Mouse (Mus musculus) lung, embryonic 15.5 days (tissue): ENCODE measurements at regions not wholly inside any gene's neighbourhood (a gene's known extent, or its start where the extent isn't known, plus 50 kb on each side); places are given as distances from the start of the nearest gene placed in this dataset.

Source experiments
- ATAC-seq: fragments of 200-750 bp; cut with Nextera tagmentation; 2 replicates; pipeline ENCODE4 v1.8.0; 2017; ENCODE audit warnings: moderate number of reproducible peaks, borderline replicate concordance; ENCODE audit not compliant: low FRiP score, low TSS enrichment; ENCODE audit errors: extremely low read depth
- H3K27ac ChIP-seq: fragments of 300-500 bp; sonication (generic); 2 replicates; pipeline ENCODE4 v1.5.1; 2015; ENCODE audit warnings: moderate library complexity, mild to moderate bottlenecking, inconsistent platforms
- H3K27me3 ChIP-seq: fragments of 300-500 bp; sonication (generic); 2 replicates; pipeline ENCODE4 v1.6.1; 2015; ENCODE audit warnings: inconsistent platforms
- H3K36me3 ChIP-seq: fragments of 300-500 bp; sonication (generic); 2 replicates; pipeline ENCODE4 v1.6.1; 2015; ENCODE audit warnings: inconsistent platforms
- H3K4me1 ChIP-seq: fragments of 300-500 bp; sonication (generic); 2 replicates; pipeline ENCODE4 v1.6.1; 2015; ENCODE audit warnings: inconsistent platforms
- H3K4me2 ChIP-seq: fragments of 300-500 bp; sonication (generic); 2 replicates; pipeline ENCODE4 v1.6.1; 2015; ENCODE audit warnings: inconsistent platforms, mild to moderate bottlenecking, moderate library complexity
- H3K4me3 ChIP-seq: fragments of 300-500 bp; sonication (generic); 2 replicates; pipeline ENCODE4 v1.5.1; 2015; ENCODE audit warnings: mild to moderate bottlenecking, inconsistent platforms
- H3K9ac ChIP-seq: fragments of 300-500 bp; sonication (generic); 2 replicates; pipeline ENCODE4 v1.6.1; 2015; ENCODE audit warnings: inconsistent platforms
- H3K9me3 ChIP-seq: fragments of 300-500 bp; sonication (generic); 2 replicates; pipeline ENCODE4 v1.6.1; 2016; ENCODE audit warnings: inconsistent platforms
- WGBS: fragments of 180-500 bp; shearing (Covaris S2); methylation state at CpG from one replicate; pipeline ENCODE4 v1.1.7; 2015; 5-methylcytosine and 5-hydroxymethylcytosine counted together

GRCm38 (mm10) chr5:129394416-129394815 lies 106.6 kb upstream of the Sfswap start:
- Histone ChIP-seq H3K9ac (no peak overlapping the region), H3K4me3 (no peak overlapping the region), H3K4me1 (no peaks in the 10 kb centered on the region), H3K27me3 (no peaks in the 10 kb centered on the region), H3K27ac (no peak overlapping the region), H3K4me2 (no peak overlapping the region), H3K36me3 (no peaks in the 10 kb centered on the region), H3K9me3 (no peaks in the 10 kb centered on the region)
- ATAC-seq = no peak
- WGBS = 33% methylated on average over 4 of the region's 4 CpGs

- WGBS = 45% methylated on average over 1 of the region's 1 CpGs
- no peaks in the 10 kb centered on the region for H3K36me3 ChIP-seq
- no peaks in the 10 kb centered on the region for H3K9me3 ChIP-seq
- H3K4me2 ChIP-seq = no peak overlapping the region
- H3K27ac ChIP-seq = no peak overlapping the region
- no peak for ATAC-seq
- H3K4me1 ChIP-seq = no peaks in the 10 kb centered on the region
- H3K27me3 ChIP-seq = no peaks in the 10 kb centered on the region
- H3K4me3 ChIP-seq = no peak overlapping the region
- H3K9ac ChIP-seq = no peak overlapping the region
Measured at GRCm38 (mm10) chr5:129397311-129397710, 103.7 kb upstream of the Sfswap start.

GRCm38 (mm10) chr5:129406259-129406658 lies 94.8 kb upstream of the Sfswap start:
- no peaks in the 10 kb centered on the region for H3K27me3 ChIP-seq
- no peak for ATAC-seq

GRCm38 (mm10) chr5:129409440-129410004 lies 91.5 kb upstream of the Sfswap start:
- 0 out of 2 replicates have a peak, but pooled peaks have one; percentile 27 for ATAC-seq
- WGBS = 49% methylated on average over 14 of the region's 14 CpGs
- H3K27me3 ChIP-seq = no peaks in the 10 kb centered on the region

More at GRCm38 (mm10) chr5:129406259-129406658, 94.8 kb upstream of the Sfswap start:
- Histone ChIP-seq H3K4me3 (no peak overlapping the region), H3K4me1 (no peaks in the 10 kb centered on the region), H3K36me3 (no peaks in the 10 kb centered on the region), H3K9me3 (no peaks in the 10 kb centered on the region), H3K9ac (no peak overlapping the region), H3K27ac (no peak overlapping the region), H3K4me2 (no peak overlapping the region)
- WGBS = 52% methylated on average over 4 of the region's 4 CpGs

GRCm38 (mm10) chr5:129412161-129412560 lies 88.9 kb upstream of the Sfswap start:
- Histone ChIP-seq H3K4me1 (peaks cover 16% of the 10 kb centered on the region), H3K27me3 (no peaks in the 10 kb centered on the region), H3K4me3 (no peak overlapping the region), H3K27ac (no peak overlapping the region), H3K36me3 (no peaks in the 10 kb centered on the region), H3K4me2 (no peak overlapping the region), H3K9ac (no peak overlapping the region), H3K9me3 (no peaks in the 10 kb centered on the region)
- no peak for ATAC-seq
- 67% methylated on average over 6 of the region's 6 CpGs for WGBS

More at GRCm38 (mm10) chr5:129409440-129410004, 91.5 kb upstream of the Sfswap start:
- H3K9ac ChIP-seq = no peak overlapping the region
- H3K9me3 ChIP-seq = no peaks in the 10 kb centered on the region
- no peak overlapping the region for H3K4me3 ChIP-seq
- H3K4me2 ChIP-seq = no peak overlapping the region
- no peak overlapping the region for H3K27ac ChIP-seq
- H3K36me3 ChIP-seq = no peaks in the 10 kb centered on the region
- H3K4me1 ChIP-seq = no peaks in the 10 kb centered on the region

GRCm38 (mm10) chr5:129414960-129415706 lies 85.9 kb upstream of the Sfswap start:
- Histone ChIP-seq H3K36me3 (no peaks in the 10 kb centered on the region), H3K4me2 (peak overlapping the region; percentile 48), H3K9me3 (no peaks in the 10 kb centered on the region), H3K27me3 (no peaks in the 10 kb centered on the region), H3K9ac (peak overlapping the region; percentile 21; the same call in 1 of the 2 replicates), H3K27ac (peak overlapping the region; percentile 70), H3K4me3 (peak overlapping the region; percentile 16; the same call in 1 of the 2 replicates), H3K4me1 (peaks cover 16% of the 10 kb centered on the region)
- WGBS = 11% methylated on average over 12 of the region's 12 CpGs
- peak; percentile 77 for ATAC-seq

- no peak for ATAC-seq
- WGBS = 19% methylated on average over 3 of the region's 3 CpGs
Measured at GRCm38 (mm10) chr5:129416425-129416824, 84.6 kb upstream of the Sfswap start.

GRCm38 (mm10) chr5:129417516-129417915 lies 83.5 kb upstream of the Sfswap start:
- no peak for ATAC-seq
- 54% methylated on average over 3 of the region's 3 CpGs for WGBS
- H3K4me3 ChIP-seq = no peak overlapping the region
- H3K9me3 ChIP-seq = no peaks in the 10 kb centered on the region
- H3K9ac ChIP-seq = no peak overlapping the region
- H3K4me2 ChIP-seq = no peak overlapping the region
- H3K36me3 ChIP-seq = no peaks in the 10 kb centered on the region
- no peaks in the 10 kb centered on the region for H3K27me3 ChIP-seq
- no peak overlapping the region for H3K27ac ChIP-seq
- peaks cover 16% of the 10 kb centered on the region for H3K4me1 ChIP-seq

More at GRCm38 (mm10) chr5:129416425-129416824, 84.6 kb upstream of the Sfswap start:
- no peaks in the 10 kb centered on the region for H3K36me3 ChIP-seq
- peaks cover 16% of the 10 kb centered on the region for H3K4me1 ChIP-seq
- H3K4me3 ChIP-seq = no peak overlapping the region
- H3K27me3 ChIP-seq = no peaks in the 10 kb centered on the region
- no peaks in the 10 kb centered on the region for H3K9me3 ChIP-seq
- no peak overlapping the region for H3K9ac ChIP-seq
- no peak overlapping the region for H3K4me2 ChIP-seq
- 0 out of 2 replicates have a peak overlapping the region, but pooled peaks have one; percentile 70 for H3K27ac ChIP-seq

- H3K4me3 ChIP-seq = no peak overlapping the region
- no peaks in the 10 kb centered on the region for H3K36me3 ChIP-seq
- no peaks in the 10 kb centered on the region for H3K9me3 ChIP-seq
- H3K9ac ChIP-seq = no peak overlapping the region
- 73% methylated on average over 2 of the region's 2 CpGs for WGBS
- no peak overlapping the region for H3K27ac ChIP-seq
- H3K4me1 ChIP-seq = peaks cover 2% of the 10 kb centered on the region
- H3K4me2 ChIP-seq = no peak overlapping the region
- ATAC-seq = no peak
- no peaks in the 10 kb centered on the region for H3K27me3 ChIP-seq
Measured at GRCm38 (mm10) chr5:129420981-129421380, 80.0 kb upstream of the Sfswap start.

GRCm38 (mm10) chr5:129429897-129430296 lies 71.1 kb upstream of the Sfswap start:
- no peak for ATAC-seq
- no peak overlapping the region for H3K9ac ChIP-seq
- H3K27ac ChIP-seq = no peak overlapping the region
- no peaks in the 10 kb centered on the region for H3K27me3 ChIP-seq
- no peak overlapping the region for H3K4me3 ChIP-seq
- H3K36me3 ChIP-seq = no peaks in the 10 kb centered on the region
- H3K4me2 ChIP-seq = no peak overlapping the region
- H3K4me1 ChIP-seq = no peaks in the 10 kb centered on the region
- H3K9me3 ChIP-seq = no peaks in the 10 kb centered on the region

GRCm38 (mm10) chr5:129430330-129430729 lies 70.7 kb upstream of the Sfswap start:
- no peaks in the 10 kb centered on the region for H3K36me3 ChIP-seq
- no peak overlapping the region for H3K9ac ChIP-seq
- H3K27me3 ChIP-seq = no peaks in the 10 kb centered on the region
- no peak for ATAC-seq
- H3K4me3 ChIP-seq = no peak overlapping the region
- WGBS = 87% methylated on average over 3 of the region's 3 CpGs
- H3K4me2 ChIP-seq = no peak overlapping the region
- H3K27ac ChIP-seq = no peak overlapping the region
- H3K4me1 ChIP-seq = no peaks in the 10 kb centered on the region
- no peaks in the 10 kb centered on the region for H3K9me3 ChIP-seq

GRCm38 (mm10) chr5:129449931-129450573 lies 51.0 kb upstream of the Sfswap start:
- peak; percentile 71; the same call in 1 of the 2 replicates for ATAC-seq
- Histone ChIP-seq H3K36me3 (no peaks in the 10 kb centered on the region), H3K27me3 (peaks cover 28% of the 10 kb centered on the region), H3K4me2 (no peak overlapping the region), H3K4me1 (peaks cover 16% of the 10 kb centered on the region), H3K9me3 (no peaks in the 10 kb centered on the region), H3K27ac (no peak overlapping the region), H3K9ac (no peak overlapping the region), H3K4me3 (no peak overlapping the region)
- 26% methylated on average over 7 of the region's 7 CpGs for WGBS
